Mouse (Mus musculus) CH12.LX (cell line): Measurements from ENCODE around the gene AC124502.3.

Source experiments
- CHD1 ChIP-seq: IDR thresholded peaks from 2 replicates; pipeline ENCODE4 v1.6.1; 2012; ENCODE audit warnings: low read depth, low read length, improper control_type of control experiment, inconsistent platforms
- CTCF ChIP-seq, 2 experiments: IDR thresholded peaks in 1 of 2; conservative IDR thresholded peaks in 1 of 2; 2 replicates each; pipeline ENCODE4 v1.5.1; 2011 to 2012; ENCODE audit warnings: low read depth in 2 of 2, low read length in 2 of 2, improper control_type of control experiment in 1 of 2, inconsistent platforms in 1 of 2, mild to moderate bottlenecking in 1 of 2, moderate library complexity in 1 of 2
- EP300 ChIP-seq: IDR thresholded peaks from 2 replicates; pipeline ENCODE4 v1.6.1; 2011; ENCODE audit warnings: low read length, improper control_type of control experiment
- KAT2A ChIP-seq: IDR thresholded peaks from 2 replicates; pipeline ENCODE4 v1.6.1; 2012; ENCODE audit warnings: low read length, improper control_type of control experiment, inconsistent platforms; ENCODE audit not compliant: insufficient replicate concordance
- MAFK ChIP-seq: IDR thresholded peaks from 2 replicates; pipeline ENCODE4 v1.6.1; 2011; ENCODE audit warnings: low read length, improper control_type of control experiment; ENCODE audit not compliant: insufficient replicate concordance
- MAX ChIP-seq: IDR thresholded peaks from 2 replicates; pipeline ENCODE4 v1.6.1; 2011; ENCODE audit warnings: low read length, improper control_type of control experiment
- MAZ ChIP-seq: IDR thresholded peaks from 2 replicates; pipeline ENCODE4 v1.6.1; 2012; ENCODE audit warnings: low read depth, mild to moderate bottlenecking, inconsistent platforms, low read length, improper control_type of control experiment, moderate library complexity
- MEF2A ChIP-seq: IDR thresholded peaks from 2 replicates; pipeline ENCODE4 v1.6.1; 2014; ENCODE audit warnings: low read depth, mild to moderate bottlenecking, inconsistent platforms, low read length, improper control_type of control experiment, borderline replicate concordance
- NELFE ChIP-seq: IDR thresholded peaks from 2 replicates; pipeline ENCODE4 v1.6.1; 2011; ENCODE audit warnings: low read depth, low read length, improper control_type of control experiment
- POLR2A ChIP-seq: IDR thresholded peaks from 2 replicates; pipeline ENCODE4 v1.6.1; 2011; ENCODE audit warnings: low read depth, mild to moderate bottlenecking, improper control_type of control experiment, low read length
- TCF12 ChIP-seq: IDR thresholded peaks from 2 replicates; pipeline ENCODE4 v1.6.1; 2014; ENCODE audit warnings: low read depth, mild to moderate bottlenecking, inconsistent platforms, low read length, improper control_type of control experiment
- USF1 ChIP-seq: IDR thresholded peaks from 2 replicates; pipeline ENCODE4 v1.6.1; 2014; ENCODE audit warnings: low read depth, mild to moderate bottlenecking, inconsistent platforms, low read length, improper control_type of control experiment

- no peak for TF ChIP-seq CTCF (conservative IDR thresholded peaks at IDR 0.05 in 1 of 2, IDR thresholded peaks at IDR 0.05 in 1 of 2; ENCODE audit: low read depth in 2 of 2, low read length in 2 of 2)
- TF ChIP-seq POLR2A, result no peak
- no peak for TF ChIP-seq USF1
- TF ChIP-seq MAFK, result no peak
- TF ChIP-seq MAZ, result no peak
- no peak for TF ChIP-seq MAX
- TF ChIP-seq TCF12, result no peak
- TF ChIP-seq NELFE, result no peak
- no peak for TF ChIP-seq MEF2A
- no peak for TF ChIP-seq EP300
- TF ChIP-seq KAT2A, result no peak
- TF ChIP-seq CHD1, result no peak
Measured at GRCm38 (mm10) chr19:5017611-5018010, 21.1 kb upstream of the AC124502.3 start.
